Mouse (Mus musculus): ENCODE data around the gene Wnt2. TPM values are rescaled to one million over a fixed set of nuclear protein-coding genes. Genes with fewer than 3 reads are reported as not detected.

Wnt2 gene
- polyA plus RNA-seq (2015; fragmentation: Nextera tagmentation; extraction: Ambion mirVana), result 0.43 and 0.50 TPM in 2 replicates

- Histone ChIP-seq H3K9me3 (replicated peaks; ENCODE audit: low read length) (no peaks in the 10 kb centered on the region), H3K27me3 (ENCODE audit: insufficient read depth, low read length) (peaks cover 31% of the 10 kb centered on the region), H3K4me2 (ENCODE audit: low read length) (peak within 1 kb of the TSS; percentile 90), H3K9ac (ENCODE audit: low read depth, low read length) (no peak within 1 kb of the TSS), H3K4me3 (replicated peaks; ENCODE audit: low read depth, low read length) (peak within 1 kb of the TSS; percentile 44), H3K36me3 (ENCODE audit: insufficient read depth, low read length) (no peaks in the 10 kb centered on the region), H3K4me1 (replicated peaks; ENCODE audit: insufficient read depth, low read length) (peaks cover 7% of the 10 kb centered on the region; the same call in 1 of the 2 replicates), H3K27ac (no peak within 1 kb of the TSS)
- ATAC-seq (replicated peaks; ENCODE audit: low FRiP score, low read depth), result peak; percentile 23; the same call in 1 of the 2 replicates
- under 1% methylated on average over 47 of the region's 47 CpGs for WGBS
- no peak for TF ChIP-seq CTCF (IDR thresholded peaks at IDR 0.05; ENCODE audit: low read depth)
- DNase-seq (ENCODE audit: low spot score), result peak; percentile 4
Observed at GRCm38 (mm10) chr6:18029746-18030656, at the start of gene Wnt2. Gene Wnt2 (minus strand): TSS chr6:18030585.

DNA sequence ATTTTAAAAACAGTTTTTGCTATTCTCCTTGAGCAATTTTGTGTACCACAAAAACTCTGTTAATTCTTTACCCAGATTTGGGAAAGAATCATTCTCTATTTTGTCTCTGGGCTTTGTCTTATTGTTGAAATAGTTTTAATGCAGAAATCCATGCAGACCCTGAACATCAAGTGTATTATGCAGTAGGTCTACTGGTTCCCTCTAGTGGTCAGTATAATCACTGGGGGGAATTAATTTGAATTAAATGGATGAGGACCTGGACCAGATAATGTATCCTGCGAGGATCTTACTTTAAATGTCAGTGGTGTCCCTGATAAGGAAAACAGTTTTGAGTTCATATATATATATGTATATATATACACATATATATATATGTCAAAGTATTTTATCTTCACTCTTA lies 48.2 kb upstream of the Wnt2 start:
- WGBS, result 29% methylated on average over 1 of the region's 1 CpGs
- no peak for ATAC-seq (replicated peaks; ENCODE audit: low FRiP score, low read depth)
- Histone ChIP-seq H3K4me3 (replicated peaks; ENCODE audit: low read depth, low read length) (no peak overlapping the region), H3K27ac (no peak overlapping the region), H3K27me3 (ENCODE audit: insufficient read depth, low read length) (no peaks in the 10 kb centered on the region), H3K9ac (ENCODE audit: low read depth, low read length) (no peak overlapping the region), H3K9me3 (replicated peaks; ENCODE audit: low read length) (no peaks in the 10 kb centered on the region), H3K4me1 (replicated peaks; ENCODE audit: insufficient read depth, low read length) (no peaks in the 10 kb centered on the region), H3K4me2 (ENCODE audit: low read length) (no peak overlapping the region), H3K36me3 (ENCODE audit: insufficient read depth, low read length) (no peaks in the 10 kb centered on the region)
- DNase-seq (ENCODE audit: low spot score), result peak; percentile 76
- peak; percentile 85 for TF ChIP-seq CTCF (IDR thresholded peaks at IDR 0.05; ENCODE audit: low read depth)

DNA sequence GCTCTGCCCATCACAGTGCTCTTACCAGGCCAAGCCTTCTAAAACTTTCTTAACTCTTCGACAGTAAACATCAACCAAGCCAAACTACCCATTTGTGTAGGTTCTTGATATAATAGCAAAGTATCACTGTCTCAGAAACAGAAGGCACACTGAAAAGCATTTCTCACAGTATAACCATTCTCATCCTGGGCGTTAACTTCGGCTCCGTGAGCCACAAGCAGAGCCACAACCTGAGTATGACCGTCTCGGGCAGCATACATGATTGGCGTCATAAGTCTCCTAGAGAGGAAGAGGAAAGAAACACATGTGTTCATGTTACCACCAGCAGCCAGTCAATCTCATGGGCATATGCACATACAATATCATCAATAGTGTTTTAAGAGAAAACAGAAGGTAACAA lies 46.6 kb upstream of the Wnt2 start:
- TF ChIP-seq CTCF (IDR thresholded peaks at IDR 0.05; ENCODE audit: low read depth), result no peak
- Histone ChIP-seq H3K4me1 (replicated peaks; ENCODE audit: insufficient read depth, low read length) (no peaks in the 10 kb centered on the region), H3K4me2 (ENCODE audit: low read length) (no peak overlapping the region), H3K4me3 (replicated peaks; ENCODE audit: low read depth, low read length) (no peak overlapping the region), H3K9ac (ENCODE audit: low read depth, low read length) (no peak overlapping the region), H3K9me3 (replicated peaks; ENCODE audit: low read length) (no peaks in the 10 kb centered on the region), H3K36me3 (ENCODE audit: insufficient read depth, low read length) (no peaks in the 10 kb centered on the region), H3K27me3 (ENCODE audit: insufficient read depth, low read length) (no peaks in the 10 kb centered on the region), H3K27ac (no peak overlapping the region)
- 72% methylated on average over 7 of the region's 7 CpGs for WGBS
- ATAC-seq (replicated peaks; ENCODE audit: low FRiP score, low read depth), result no peak
- no peak for DNase-seq (ENCODE audit: low spot score)

- H3K4me1 ChIP-seq (replicated peaks; ENCODE audit: insufficient read depth, low read length), result no peaks in the 10 kb centered on the region
- no peak for DNase-seq (ENCODE audit: low spot score)
- 44% methylated on average over 5 of the region's 5 CpGs for WGBS
- H3K4me3 ChIP-seq (replicated peaks; ENCODE audit: low read depth, low read length), result no peak overlapping the region
- no peaks in the 10 kb centered on the region for H3K9me3 ChIP-seq (replicated peaks; ENCODE audit: low read length)
- H3K27me3 ChIP-seq (ENCODE audit: insufficient read depth, low read length), result no peaks in the 10 kb centered on the region
- no peak for ATAC-seq (replicated peaks; ENCODE audit: low FRiP score, low read depth)
- H3K4me2 ChIP-seq (ENCODE audit: low read length), result no peak overlapping the region
- no peak overlapping the region for H3K27ac ChIP-seq
- no peak overlapping the region for H3K9ac ChIP-seq (ENCODE audit: low read depth, low read length)
- TF ChIP-seq CTCF (IDR thresholded peaks at IDR 0.05; ENCODE audit: low read depth), result no peak
- no peaks in the 10 kb centered on the region for H3K36me3 ChIP-seq (ENCODE audit: insufficient read depth, low read length)
Observed at GRCm38 (mm10) chr6:18076577-18076976, 46.2 kb upstream of the Wnt2 start.

DNA sequence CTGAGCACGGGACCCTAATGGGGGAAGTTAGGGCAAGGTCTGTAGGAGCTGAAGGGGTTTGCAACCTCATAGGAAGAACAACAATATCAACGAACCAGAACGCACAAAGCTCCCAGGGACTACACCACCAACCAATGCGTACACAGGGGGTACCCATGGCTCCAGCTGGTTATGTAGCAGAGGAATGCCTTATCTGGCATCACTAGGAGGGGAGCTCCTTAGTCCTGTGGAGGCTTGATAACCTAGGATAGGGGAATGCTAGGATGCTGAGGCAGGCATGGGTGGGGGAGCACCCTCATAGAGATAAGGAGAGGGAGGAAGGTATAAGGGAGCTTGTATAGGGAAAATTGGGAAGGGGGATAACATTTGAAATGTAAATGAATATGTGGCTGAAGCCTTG lies 27.5 kb upstream of the Wnt2 start:
- Histone ChIP-seq H3K4me2 (ENCODE audit: low read length) (no peak overlapping the region), H3K27me3 (ENCODE audit: insufficient read depth, low read length) (no peaks in the 10 kb centered on the region), H3K9me3 (replicated peaks; ENCODE audit: low read length) (no peaks in the 10 kb centered on the region), H3K4me3 (replicated peaks; ENCODE audit: low read depth, low read length) (no peak overlapping the region), H3K27ac (no peak overlapping the region), H3K9ac (ENCODE audit: low read depth, low read length) (no peak overlapping the region), H3K4me1 (replicated peaks; ENCODE audit: insufficient read depth, low read length) (no peaks in the 10 kb centered on the region), H3K36me3 (ENCODE audit: insufficient read depth, low read length) (no peaks in the 10 kb centered on the region)
- no peak for ATAC-seq (replicated peaks; ENCODE audit: low FRiP score, low read depth)
- WGBS, result 83% methylated on average over 4 of the region's 4 CpGs
- no peak for DNase-seq (ENCODE audit: low spot score)
- TF ChIP-seq CTCF (IDR thresholded peaks at IDR 0.05; ENCODE audit: low read depth), result no peak

DNA sequence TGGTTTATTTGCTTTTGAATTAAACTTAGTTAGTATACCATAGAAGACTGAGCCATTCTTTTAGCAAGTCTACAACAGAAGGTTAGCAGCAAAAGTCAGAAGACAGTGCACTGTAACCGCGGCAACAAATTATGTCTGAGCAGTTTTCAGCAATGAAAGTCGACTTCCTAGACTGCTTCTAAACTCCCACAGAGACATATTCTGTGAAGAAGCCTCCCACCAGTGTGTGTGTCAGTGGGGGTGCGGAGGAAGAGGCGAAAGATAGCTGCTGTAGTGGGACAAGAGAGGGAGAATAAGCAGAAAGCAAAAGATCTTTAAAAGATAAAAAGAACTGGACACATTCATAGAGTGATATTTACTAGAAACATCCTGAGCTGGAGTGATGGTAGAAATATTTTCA lies 21.3 kb upstream of the Wnt2 start:
- Histone ChIP-seq H3K4me3 (replicated peaks; ENCODE audit: low read depth, low read length) (no peak overlapping the region), H3K4me2 (ENCODE audit: low read length) (no peak overlapping the region), H3K27ac (no peak overlapping the region), H3K9ac (ENCODE audit: low read depth, low read length) (no peak overlapping the region), H3K27me3 (ENCODE audit: insufficient read depth, low read length) (no peaks in the 10 kb centered on the region), H3K9me3 (replicated peaks; ENCODE audit: low read length) (no peaks in the 10 kb centered on the region), H3K4me1 (replicated peaks; ENCODE audit: insufficient read depth, low read length) (no peaks in the 10 kb centered on the region), H3K36me3 (ENCODE audit: insufficient read depth, low read length) (no peaks in the 10 kb centered on the region)
- 71% methylated on average over 5 of the region's 5 CpGs for WGBS
- ATAC-seq (replicated peaks; ENCODE audit: low FRiP score, low read depth) (no peak), DNase-seq (ENCODE audit: low spot score) (no peak)
- no peak for TF ChIP-seq CTCF (IDR thresholded peaks at IDR 0.05; ENCODE audit: low read depth)

Measured in kidney, postnatal 0 days (tissue).